Mouse (Mus musculus): ENCODE measurements around the gene Abca2. TPM values are rescaled to one million over a fixed set of nuclear protein-coding genes. Genes with fewer than 3 reads are reported as not detected.

Gene Abca2
- polyA plus RNA-seq, 1 experiment from 2014 or later = 13.4 TPM

DNA sequence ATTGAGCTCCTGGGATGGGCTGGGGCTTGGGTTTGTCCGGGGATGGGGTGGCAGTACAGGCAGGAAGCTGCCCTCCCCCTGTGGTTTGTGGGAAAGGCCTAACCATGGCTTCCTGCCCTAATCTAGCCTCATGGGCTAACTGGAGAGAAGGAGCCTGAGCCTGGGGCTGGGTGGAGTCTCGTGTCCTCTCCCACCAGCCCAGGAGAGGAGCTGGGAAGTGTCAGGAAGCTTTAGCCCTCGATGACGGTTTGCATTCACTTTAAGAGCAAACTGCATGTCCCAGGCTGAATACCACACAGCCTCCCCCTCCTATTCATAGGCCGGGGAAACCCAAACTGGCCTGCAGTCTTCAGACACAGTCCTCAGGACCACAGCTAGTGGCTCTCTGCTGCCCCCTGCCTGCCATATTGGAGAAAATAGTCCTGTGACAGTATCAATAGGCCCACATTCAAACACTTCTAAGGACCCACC is 1.7 kb upstream of the Abca2 start:
- peaks cover 36% of the 10 kb centered on the region for H3K4me1 ChIP-seq
- no peaks in the 10 kb centered on the region for H3K36me3 ChIP-seq
- no peak overlapping the region for H3K27ac ChIP-seq (replicated peaks)
- 37% methylated on average over 5 of the region's 5 CpGs for WGBS
- no peak overlapping the region for H3K4me3 ChIP-seq (replicated peaks)
- peaks cover 21% of the 10 kb centered on the region for H3K27me3 ChIP-seq (replicated peaks)
- no peak for ATAC-seq (ENCODE audit: low FRiP score)
- no peak overlapping the region for H3K4me2 ChIP-seq
- H3K9me3 ChIP-seq (replicated peaks) = no peaks in the 10 kb centered on the region
- no peak overlapping the region for H3K9ac ChIP-seq (replicated peaks)

DNA sequence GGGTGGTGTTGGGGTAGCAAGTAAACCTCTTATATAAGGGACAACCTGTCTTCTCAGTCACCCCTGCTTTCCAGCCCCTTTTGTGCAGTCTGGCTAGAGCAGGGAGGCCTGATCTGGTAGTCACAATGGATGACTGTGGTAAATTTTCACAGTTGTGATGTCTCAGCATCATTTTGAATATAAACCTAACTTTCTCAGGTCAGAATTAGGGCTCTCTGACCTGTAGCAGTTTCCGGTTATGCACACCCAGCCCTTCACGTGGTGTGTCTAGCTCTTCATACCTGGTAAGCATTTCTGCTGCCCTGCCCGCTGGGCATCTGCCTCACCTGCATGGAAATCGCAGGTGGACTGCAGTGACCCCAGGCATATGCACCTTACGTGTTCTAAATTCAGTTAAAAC is 1.2 kb upstream of the Abca2 start:
- ATAC-seq (ENCODE audit: low FRiP score) = no peak
- peaks cover 38% of the 10 kb centered on the region for H3K4me1 ChIP-seq
- peaks cover 21% of the 10 kb centered on the region for H3K27me3 ChIP-seq (replicated peaks)
- H3K4me2 ChIP-seq = no peak overlapping the region
- H3K9me3 ChIP-seq (replicated peaks) = no peaks in the 10 kb centered on the region
- H3K36me3 ChIP-seq = no peaks in the 10 kb centered on the region
- H3K9ac ChIP-seq (replicated peaks) = no peak overlapping the region
- WGBS = 92% methylated on average over 5 of the region's 5 CpGs
- no peak overlapping the region for H3K27ac ChIP-seq (replicated peaks)
- H3K4me3 ChIP-seq (replicated peaks) = no peak overlapping the region

DNA sequence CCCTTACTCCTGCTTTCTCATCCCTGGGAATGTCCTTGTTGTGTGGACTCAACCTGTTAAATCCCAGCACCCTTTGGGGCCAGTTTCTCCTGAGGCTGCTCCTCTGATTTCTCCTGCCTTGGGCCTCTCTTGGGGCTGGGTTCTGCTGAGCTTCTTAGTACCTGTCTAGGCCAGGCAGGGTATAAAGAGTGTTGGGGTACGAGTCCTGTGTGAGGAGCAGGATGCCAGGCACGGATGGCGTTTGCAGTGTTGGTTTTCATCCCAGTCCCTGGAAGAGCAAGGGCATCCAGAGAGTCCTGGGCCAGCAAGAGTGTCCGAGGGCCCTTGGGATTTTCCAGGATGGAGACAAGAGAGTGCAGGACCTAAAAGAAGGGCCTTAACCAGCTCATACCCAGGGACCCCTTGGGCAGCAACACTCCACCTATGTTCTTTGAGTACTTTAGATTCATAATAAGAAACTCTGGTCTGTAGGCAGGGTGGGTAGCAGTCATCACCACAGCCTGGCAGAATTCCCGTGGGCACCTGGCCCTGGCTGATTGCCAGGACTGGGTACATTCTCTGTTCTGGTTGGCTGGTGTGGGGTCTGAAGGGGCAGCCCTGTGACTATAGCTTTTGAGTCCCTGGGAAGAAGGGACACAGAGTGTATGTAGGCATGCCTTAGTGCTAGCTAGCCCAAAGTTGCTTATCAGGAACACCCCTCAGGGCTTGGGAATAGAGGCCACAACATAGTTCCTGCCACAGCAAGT is 1.1 kb downstream of the Abca2 start:
- Histone ChIP-seq H3K9ac (replicated peaks) (peak overlapping the region; percentile 86), H3K4me1 (peaks cover 41% of the 10 kb centered on the region), H3K4me3 (replicated peaks) (peak overlapping the region; percentile 79), H3K9me3 (replicated peaks) (no peaks in the 10 kb centered on the region), H3K27ac (replicated peaks) (peak overlapping the region; percentile 91; the same call in 1 of the 2 replicates), H3K36me3 (peaks cover 18% of the 10 kb centered on the region), H3K27me3 (replicated peaks) (peaks cover 9% of the 10 kb centered on the region), H3K4me2 (peak overlapping the region; percentile 79)
- no peak for ATAC-seq (ENCODE audit: low FRiP score)
- 59% methylated on average over 5 of the region's 5 CpGs for WGBS

DNA sequence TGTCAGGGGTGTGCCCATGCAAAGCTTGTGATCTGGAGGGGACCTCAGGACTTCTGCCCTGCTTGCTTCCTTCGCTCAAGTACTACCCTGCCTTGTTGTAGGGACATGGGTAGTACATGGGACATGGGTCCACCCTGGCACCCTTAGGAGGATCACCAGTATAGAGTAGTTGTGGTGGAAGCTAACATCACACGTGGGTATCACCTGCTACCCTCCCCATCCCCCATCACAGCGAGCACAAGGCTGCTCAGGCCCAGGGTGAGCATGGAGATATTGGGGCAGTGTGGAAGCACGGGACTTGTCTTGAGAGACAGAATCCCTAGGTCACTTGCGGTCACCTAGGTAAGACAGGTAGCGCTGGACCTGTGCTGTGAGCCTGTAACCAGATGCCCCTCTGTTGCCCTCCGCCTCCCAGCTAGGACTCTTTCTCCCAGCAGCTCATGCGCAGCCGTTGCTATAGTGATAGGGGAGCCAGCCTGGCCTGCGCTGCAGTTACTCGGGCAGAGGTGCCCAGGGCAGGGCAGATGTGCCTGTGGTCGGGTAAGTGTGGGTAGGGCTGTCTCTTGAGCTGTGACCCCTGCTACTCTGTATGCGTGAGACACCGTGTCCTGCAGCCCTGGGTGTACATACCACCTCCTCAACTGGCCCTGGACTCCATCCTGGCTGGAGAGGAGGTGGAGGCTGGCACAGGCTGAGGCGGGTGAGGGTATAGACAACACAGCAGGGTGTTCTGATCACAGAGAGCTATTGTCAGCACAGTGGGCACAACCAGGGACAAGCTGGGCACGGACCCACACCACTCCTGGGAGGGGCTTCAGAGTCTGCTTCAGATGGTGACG is 2.1 kb downstream of the Abca2 start:
- peak overlapping the region; percentile 79 for H3K4me2 ChIP-seq
- peaks cover 41% of the 10 kb centered on the region for H3K4me1 ChIP-seq
- peak overlapping the region; percentile 30; the same call in 1 of the 2 replicates for H3K9ac ChIP-seq (replicated peaks)
- 56% methylated on average over 17 of the region's 17 CpGs for WGBS
- H3K27ac ChIP-seq (replicated peaks) = no peak overlapping the region
- H3K4me3 ChIP-seq (replicated peaks) = no peak overlapping the region; the same call in 1 of the 2 replicates
- ATAC-seq (ENCODE audit: low FRiP score) = no peak
- no peaks in the 10 kb centered on the region; the same call in 1 of the 2 replicates for H3K27me3 ChIP-seq (replicated peaks)
- H3K36me3 ChIP-seq = peaks cover 28% of the 10 kb centered on the region
- no peaks in the 10 kb centered on the region for H3K9me3 ChIP-seq (replicated peaks)

DNA sequence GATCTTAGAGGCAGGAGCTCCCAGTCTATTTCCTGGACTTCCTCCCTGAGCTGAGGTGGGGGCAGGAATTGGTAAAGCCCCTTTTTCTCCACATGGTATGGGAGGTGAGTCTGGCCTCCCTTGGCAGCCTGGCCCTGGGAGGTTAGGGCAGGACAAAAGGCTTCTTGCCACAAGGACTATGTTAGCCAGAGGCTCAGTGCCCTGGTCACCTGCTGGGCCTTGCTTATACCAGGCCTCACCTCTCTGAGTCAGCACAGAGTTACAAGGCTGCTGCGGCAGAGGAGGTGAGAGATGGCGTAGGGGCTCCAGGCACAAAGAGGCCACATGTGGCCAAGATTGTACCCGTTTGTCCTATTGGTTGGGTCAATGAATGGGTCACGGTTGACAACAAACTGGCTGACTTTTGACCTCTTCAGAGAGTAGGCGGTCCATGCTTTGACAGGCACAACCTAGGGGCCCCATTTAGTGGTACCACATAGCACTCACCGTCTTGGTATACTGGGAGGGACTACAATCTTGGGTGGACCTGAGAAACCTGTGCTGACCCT is 2.9 kb downstream of the Abca2 start:
- no peak overlapping the region for H3K27ac ChIP-seq (replicated peaks)
- peak overlapping the region; percentile 79 for H3K4me2 ChIP-seq
- H3K36me3 ChIP-seq = peaks cover 35% of the 10 kb centered on the region
- H3K9ac ChIP-seq (replicated peaks) = peak overlapping the region; percentile 30; the same call in 1 of the 2 replicates
- no peak overlapping the region for H3K4me3 ChIP-seq (replicated peaks)
- peaks cover 41% of the 10 kb centered on the region for H3K4me1 ChIP-seq
- H3K27me3 ChIP-seq (replicated peaks) = no peaks in the 10 kb centered on the region; the same call in 1 of the 2 replicates
- ATAC-seq (ENCODE audit: low FRiP score) = no peak
- 54% methylated on average over 6 of the region's 6 CpGs for WGBS
- H3K9me3 ChIP-seq (replicated peaks) = no peaks in the 10 kb centered on the region

DNA sequence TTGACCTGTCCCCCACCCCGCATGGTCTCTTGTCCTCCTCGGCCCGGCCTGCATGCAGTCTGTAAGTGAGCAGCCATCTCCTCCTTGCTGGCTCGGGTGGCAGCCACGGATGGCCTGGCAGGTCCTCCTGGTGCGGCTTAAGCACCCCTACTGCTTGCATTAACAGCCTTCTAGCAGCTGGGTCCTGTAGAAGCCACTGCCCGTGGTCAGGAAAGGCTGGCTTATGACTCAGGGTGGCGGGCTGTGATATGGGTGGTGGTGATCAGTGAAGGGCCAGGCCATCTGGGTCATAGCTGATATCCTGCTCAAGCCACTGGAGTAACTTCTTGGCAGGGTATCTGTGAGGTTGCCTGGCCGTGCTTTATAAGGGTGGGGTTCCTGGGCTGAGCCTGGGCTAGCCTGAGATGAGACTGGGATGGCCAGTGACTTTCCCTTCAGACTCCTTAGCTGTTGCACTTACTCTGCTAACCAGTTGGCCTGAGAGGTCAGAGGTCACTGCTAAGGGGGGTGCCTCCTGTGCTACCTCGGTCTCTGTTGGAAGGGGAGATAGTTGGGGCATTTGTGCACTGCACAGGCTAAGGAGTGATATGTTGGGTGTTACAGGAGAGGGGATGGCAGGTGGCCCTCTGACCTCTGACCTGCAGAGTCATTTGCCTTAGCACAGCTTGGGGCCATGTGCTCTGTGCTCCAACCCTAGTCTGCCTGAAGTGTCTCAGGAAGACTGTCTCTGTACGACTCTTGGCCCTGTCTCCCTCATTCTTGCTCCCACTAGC is 4.0 kb downstream of the Abca2 start:
- Histone ChIP-seq H3K36me3 (peaks cover 46% of the 10 kb centered on the region), H3K9me3 (replicated peaks) (no peaks in the 10 kb centered on the region), H3K4me3 (replicated peaks) (no peak overlapping the region), H3K27ac (replicated peaks) (no peak overlapping the region), H3K4me2 (no peak overlapping the region), H3K27me3 (replicated peaks) (no peaks in the 10 kb centered on the region), H3K4me1 (peaks cover 41% of the 10 kb centered on the region), H3K9ac (replicated peaks) (no peak overlapping the region)
- no peak for ATAC-seq (ENCODE audit: low FRiP score)
- WGBS = 86% methylated on average over 11 of the region's 11 CpGs

DNA sequence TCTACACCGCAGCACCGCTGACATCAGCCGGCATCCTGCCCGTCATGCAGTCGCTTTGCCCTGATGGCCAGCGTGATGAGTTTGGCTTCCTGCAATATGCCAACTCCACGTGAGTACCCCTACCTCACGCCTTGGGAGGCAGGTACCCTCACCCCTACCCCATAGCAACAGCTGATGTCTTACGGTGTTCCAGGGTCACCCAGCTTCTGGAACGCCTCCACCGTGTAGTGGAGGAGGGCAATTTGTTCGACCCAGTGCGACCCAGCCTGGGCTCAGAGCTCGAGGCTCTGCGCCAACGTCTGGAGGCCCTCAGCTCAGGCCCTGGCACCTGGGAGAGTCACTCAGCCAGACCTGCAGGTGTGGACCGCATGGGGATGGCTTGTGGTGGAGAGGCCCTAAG is 4.6 kb downstream of the Abca2 start:
- H3K4me2 ChIP-seq = no peak overlapping the region
- 89% methylated on average over 17 of the region's 17 CpGs for WGBS
- H3K4me1 ChIP-seq = peaks cover 38% of the 10 kb centered on the region
- no peak for ATAC-seq (ENCODE audit: low FRiP score)
- H3K27ac ChIP-seq (replicated peaks) = no peak overlapping the region
- H3K36me3 ChIP-seq = peaks cover 52% of the 10 kb centered on the region
- no peak overlapping the region for H3K9ac ChIP-seq (replicated peaks)
- no peaks in the 10 kb centered on the region for H3K9me3 ChIP-seq (replicated peaks)
- H3K4me3 ChIP-seq (replicated peaks) = no peak overlapping the region
- no peaks in the 10 kb centered on the region for H3K27me3 ChIP-seq (replicated peaks)

DNA sequence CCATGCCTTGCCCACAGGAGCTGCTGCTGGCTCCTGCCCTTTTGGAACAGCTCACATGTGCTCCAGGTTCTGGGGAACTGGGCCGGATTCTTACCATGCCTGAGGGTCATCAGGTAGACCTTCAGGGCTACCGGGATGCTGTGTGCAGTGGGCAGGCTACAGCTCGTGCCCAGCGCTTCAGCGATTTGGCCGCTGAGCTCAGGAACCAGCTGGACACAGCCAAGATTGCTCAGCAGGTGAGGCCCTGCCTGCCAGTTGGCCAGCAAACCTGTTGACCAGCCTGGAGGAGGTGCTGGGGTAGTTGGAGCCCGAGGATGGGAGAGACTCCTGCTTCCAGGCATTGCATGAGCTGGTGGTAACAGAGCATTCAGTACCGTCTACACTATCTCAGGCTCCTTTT is 5.8 kb downstream of the Abca2 start:
- Histone ChIP-seq H3K4me2 (no peak overlapping the region), H3K4me3 (replicated peaks) (no peak overlapping the region), H3K27me3 (replicated peaks) (no peaks in the 10 kb centered on the region), H3K9me3 (replicated peaks) (no peaks in the 10 kb centered on the region), H3K9ac (replicated peaks) (no peak overlapping the region), H3K4me1 (peaks cover 31% of the 10 kb centered on the region), H3K27ac (replicated peaks) (no peak overlapping the region), H3K36me3 (peaks cover 64% of the 10 kb centered on the region)
- no peak for ATAC-seq (ENCODE audit: low FRiP score)
- 91% methylated on average over 8 of the region's 8 CpGs for WGBS

DNA sequence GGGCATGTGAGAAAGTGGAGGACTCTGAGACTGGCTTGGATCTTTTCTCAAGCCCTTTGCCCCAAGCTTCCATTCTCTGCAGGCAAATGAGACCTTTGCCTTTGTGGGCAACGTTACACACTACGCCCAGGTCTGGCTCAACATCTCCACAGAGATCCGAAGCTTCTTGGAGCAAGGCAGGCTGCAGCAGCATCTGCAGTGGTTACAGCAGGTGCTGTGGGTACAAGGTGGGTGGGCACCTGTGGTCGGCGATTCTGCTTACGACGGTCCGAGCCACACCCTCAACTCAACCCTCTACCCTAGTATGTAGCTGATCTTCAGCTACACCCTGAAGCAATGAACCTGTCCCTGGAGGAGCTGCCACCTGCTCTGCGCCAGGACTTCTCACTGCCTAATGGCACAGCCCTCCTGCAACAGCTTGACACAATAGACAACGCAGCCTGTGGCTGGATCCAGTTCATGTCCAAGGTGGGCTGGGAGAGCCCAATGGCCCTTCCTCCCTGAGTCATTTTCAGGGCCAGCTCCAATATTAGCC is 7.8 kb downstream of the Abca2 start:
- Histone ChIP-seq H3K4me3 (replicated peaks) (no peak overlapping the region), H3K9me3 (replicated peaks) (no peaks in the 10 kb centered on the region), H3K36me3 (peaks cover 83% of the 10 kb centered on the region), H3K27me3 (replicated peaks) (no peaks in the 10 kb centered on the region), H3K27ac (replicated peaks) (no peak overlapping the region), H3K9ac (replicated peaks) (no peak overlapping the region), H3K4me1 (peaks cover 10% of the 10 kb centered on the region), H3K4me2 (no peak overlapping the region)
- 94% methylated on average over 10 of the region's 10 CpGs for whole genome bisulfite sequencing
- ATAC-seq (ENCODE audit: low FRiP score) = no peak

DNA sequence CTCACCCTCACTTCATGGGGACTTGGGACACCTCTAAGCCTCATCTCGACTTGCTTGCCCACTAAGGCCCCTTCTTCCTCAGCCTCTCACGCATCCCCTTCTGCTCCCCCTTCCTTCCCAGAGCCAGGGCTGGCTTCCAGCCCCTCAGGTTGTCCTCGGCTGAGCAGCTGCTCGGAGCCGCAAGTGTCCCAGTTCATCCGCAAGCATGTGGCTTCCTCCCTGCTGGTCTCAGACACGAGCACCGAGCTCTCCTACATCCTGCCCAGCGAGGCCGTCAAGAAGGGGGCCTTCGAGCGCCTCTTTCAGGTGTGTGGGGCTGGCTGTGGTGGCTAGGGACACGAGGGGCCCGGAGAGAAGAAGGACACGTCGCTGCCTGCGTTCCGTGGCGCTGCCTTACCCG is 12.6 kb downstream of the Abca2 start:
- no peak overlapping the region for H3K4me3 ChIP-seq (replicated peaks)
- H3K9me3 ChIP-seq (replicated peaks) = no peaks in the 10 kb centered on the region
- no peaks in the 10 kb centered on the region for H3K4me1 ChIP-seq
- no peak for ATAC-seq (ENCODE audit: low FRiP score)
- WGBS = 93% methylated on average over 20 of the region's 20 CpGs
- peaks cover 98% of the 10 kb centered on the region for H3K36me3 ChIP-seq
- H3K4me2 ChIP-seq = no peak overlapping the region
- H3K27me3 ChIP-seq (replicated peaks) = no peaks in the 10 kb centered on the region
- no peak overlapping the region for H3K9ac ChIP-seq (replicated peaks)
- H3K27ac ChIP-seq (replicated peaks) = no peak overlapping the region

DNA sequence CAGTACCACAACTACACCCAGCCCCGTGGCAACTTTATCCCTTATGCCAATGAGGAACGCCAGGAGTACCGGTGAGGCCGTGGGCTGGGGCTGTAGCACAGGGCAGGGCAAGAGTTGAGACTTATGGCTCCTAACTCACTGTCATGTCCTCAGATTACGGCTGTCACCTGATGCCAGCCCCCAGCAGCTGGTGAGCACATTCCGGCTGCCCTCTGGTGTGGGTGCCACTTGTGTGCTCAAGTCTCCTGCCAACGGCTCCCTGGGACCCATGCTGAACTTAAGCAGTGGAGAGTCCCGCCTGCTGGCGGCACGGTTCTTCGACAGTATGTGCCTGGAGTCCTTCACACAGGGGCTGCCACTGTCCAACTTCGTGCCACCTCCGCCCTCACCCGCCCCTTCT is 14.2 kb downstream of the Abca2 start:
- Histone ChIP-seq H3K36me3 (peaks cover 99% of the 10 kb centered on the region), H3K9ac (replicated peaks) (no peak overlapping the region), H3K27ac (replicated peaks) (no peak overlapping the region), H3K4me1 (no peaks in the 10 kb centered on the region), H3K4me3 (replicated peaks) (no peak overlapping the region), H3K9me3 (replicated peaks) (no peaks in the 10 kb centered on the region), H3K27me3 (replicated peaks) (no peaks in the 10 kb centered on the region), H3K4me2 (no peak overlapping the region)
- no peak for ATAC-seq (ENCODE audit: low FRiP score)
- 95% methylated on average over 14 of the region's 14 CpGs for WGBS

Data from neural tube, embryonic 15.5 days (tissue).